Mouse (Mus musculus) MEL (cell line): ENCODE data around the gene Dynlt1f.
"Not testable (repeated sequence)": the region's sequence is repeated elsewhere in the genome, so short reads cannot be mapped to it uniquely, and the experiment has no call there.

ENCODE experiments used
- BHLHE40 ChIP-seq: IDR thresholded peaks from 2 replicates; pipeline ENCODE4 v1.6.1; 2012; ENCODE audit warnings: low read depth, mild to moderate bottlenecking, inconsistent platforms, low read length, improper control_type of control experiment, borderline replicate concordance
- CTCF ChIP-seq, 3 experiments: IDR thresholded peaks in 2 of 3; conservative IDR thresholded peaks in 1 of 3; 2 replicates each; pipeline ENCODE4 v1.5.1; 2011 to 2012; ENCODE audit warnings: low read length in 3 of 3, low read depth in 2 of 3, mild to moderate bottlenecking in 2 of 3, improper control_type of control experiment in 1 of 3, inconsistent platforms in 1 of 3, mixed read lengths in 1 of 3, moderate library complexity in 1 of 3; ENCODE audit not compliant: control insufficient read depth in 1 of 3, insufficient read depth in 1 of 3, poor library complexity in 1 of 3, severe bottlenecking in 1 of 3
- EP300 ChIP-seq, 2 experiments: IDR thresholded peaks; 2 replicates each; pipeline ENCODE4 v1.6.1; 2011; ENCODE audit warnings: improper control_type of control experiment in 2 of 2, low read length in 2 of 2, low read depth in 1 of 2, mild to moderate bottlenecking in 1 of 2
- JUND ChIP-seq: IDR thresholded peaks from 2 replicates; pipeline ENCODE4 v1.6.1; 2011; ENCODE audit warnings: low read depth, mild to moderate bottlenecking, improper control_type of control experiment, low read length
- MAX ChIP-seq: IDR thresholded peaks from 2 replicates; pipeline ENCODE4 v1.6.1; 2011; ENCODE audit warnings: low read length, improper control_type of control experiment
- NRF1 ChIP-seq: IDR thresholded peaks from 2 replicates; pipeline ENCODE4 v1.6.1; 2014; ENCODE audit warnings: low read depth, mild to moderate bottlenecking, inconsistent platforms, low read length, improper control_type of control experiment, moderate library complexity; ENCODE audit not compliant: poor library complexity, insufficient read depth, severe bottlenecking
- POLR2A ChIP-seq, 2 experiments: IDR thresholded peaks; 2 replicates each; pipeline ENCODE4 v1.6.1; 2011 to 2012; ENCODE audit warnings: low read length in 2 of 2, mild to moderate bottlenecking in 2 of 2, control low read depth in 1 of 2, improper control_type of control experiment in 1 of 2, low read depth in 1 of 2, moderate library complexity in 1 of 2; ENCODE audit not compliant: control insufficient read depth in 1 of 2, insufficient read depth in 1 of 2, poor library complexity in 1 of 2
- RAD21 ChIP-seq: IDR thresholded peaks from 2 replicates; pipeline ENCODE4 v1.6.1; 2011; ENCODE audit warnings: mild to moderate bottlenecking, low read depth, low read length, improper control_type of control experiment
- SMC3 ChIP-seq: IDR thresholded peaks from 2 replicates; pipeline ENCODE4 v1.6.1; 2011; ENCODE audit warnings: low read depth, low read length, improper control_type of control experiment
- TAL1 ChIP-seq: IDR thresholded peaks from 2 replicates; pipeline ENCODE4 v1.6.1; 2012; ENCODE audit warnings: mild to moderate bottlenecking, inconsistent platforms, low read length, moderate library complexity, mixed read lengths
- USF1 ChIP-seq: IDR thresholded peaks from 2 replicates; pipeline ENCODE4 v1.6.1; 2014; ENCODE audit warnings: low read depth, mild to moderate bottlenecking, inconsistent platforms, low read length, improper control_type of control experiment, moderate library complexity
- ZC3H11A ChIP-seq: IDR thresholded peaks from 2 replicates; pipeline ENCODE4 v1.6.1; 2012; ENCODE audit warnings: low read depth, mild to moderate bottlenecking, inconsistent platforms, low read length, improper control_type of control experiment

GRCm38 (mm10) chr17:6640771-6641429, 14.8 kb downstream of the Dynlt1f start:
- not testable (repeated sequence) for TF ChIP-seq CTCF (IDR thresholded peaks at IDR 0.05 in 2 of 3, conservative IDR thresholded peaks at IDR 0.05 in 1 of 3; ENCODE audit: control insufficient read depth in 1 of 3, insufficient read depth in 1 of 3, low read depth in 2 of 3, low read length in 3 of 3, poor library complexity in 1 of 3, severe bottlenecking in 1 of 3); USF1; ZC3H11A; SMC3; TAL1; BHLHE40; RAD21; JUND; POLR2A (IDR thresholded peaks at IDR 0.05; ENCODE audit: control insufficient read depth in 1 of 2, insufficient read depth in 1 of 2, low read depth in 1 of 2, low read length in 2 of 2, poor library complexity in 1 of 2); EP300 (IDR thresholded peaks at IDR 0.05; ENCODE audit: low read depth in 1 of 2, low read length in 2 of 2); NRF1; MAX
